Mouse (Mus musculus) frontal cortex, adult (tissue): ENCODE results near the gene Polr2i.
"Not testable (repeated sequence)": the region's sequence is repeated elsewhere in the genome, so short reads cannot be mapped to it uniquely, and the experiment has no call there.

ENCODE experiments used
- ATAC-seq: cut with Nextera tagmentation; 2 replicates; pipeline ENCODE4 v1.9.2; 2017; ENCODE audit warnings: mild to moderate bottlenecking, moderate library complexity, mixed read lengths; ENCODE audit not compliant: low TSS enrichment

The Polr2i gene

DNA sequence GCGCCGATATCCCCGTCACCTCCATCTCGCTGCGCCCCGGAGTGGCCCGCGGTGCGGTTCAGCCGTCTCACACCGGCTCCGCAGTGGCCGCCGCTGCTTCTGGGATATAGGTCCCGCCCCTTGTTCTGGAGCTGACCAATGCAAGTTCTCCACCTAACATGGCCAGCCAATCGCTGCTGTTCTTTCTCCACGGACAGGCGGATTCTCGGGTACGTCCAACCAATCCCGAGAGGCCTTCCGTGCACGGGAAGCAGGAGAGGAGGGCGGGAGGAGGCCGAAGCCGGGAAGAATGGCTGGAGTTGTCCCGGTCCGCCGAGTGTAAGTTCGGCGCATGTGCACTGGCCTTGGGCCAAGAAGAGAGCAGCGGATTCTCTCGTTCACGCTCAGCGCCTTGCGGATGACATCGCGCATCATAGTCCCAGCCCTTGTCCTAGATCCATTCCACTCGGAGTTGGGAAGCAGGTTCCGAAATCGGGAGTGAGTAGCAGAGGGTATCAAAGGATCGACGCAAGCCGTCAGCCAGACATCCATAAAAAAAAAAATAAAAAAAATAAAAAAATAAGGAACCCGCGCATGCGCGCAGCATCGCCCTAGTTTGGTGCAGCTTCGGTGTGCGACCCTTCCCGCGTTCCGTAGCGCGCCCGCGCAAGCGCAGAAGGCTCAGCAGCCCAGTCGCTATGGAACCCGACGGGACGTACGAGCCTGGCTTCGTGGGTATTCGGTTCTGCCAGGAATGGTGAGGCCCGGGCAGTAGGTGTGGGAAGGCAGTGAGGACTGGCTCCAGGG is at the start of gene Polr2i, which contains the start of gene Tbcb:
TSS of gene Polr2i (plus strand) at position 280 of the 786 bp plus-strand sequence.
TSS of gene Tbcb (minus strand) at position 604 of the 786 bp plus-strand sequence.
- peak; percentile 96 for ATAC-seq

DNA sequence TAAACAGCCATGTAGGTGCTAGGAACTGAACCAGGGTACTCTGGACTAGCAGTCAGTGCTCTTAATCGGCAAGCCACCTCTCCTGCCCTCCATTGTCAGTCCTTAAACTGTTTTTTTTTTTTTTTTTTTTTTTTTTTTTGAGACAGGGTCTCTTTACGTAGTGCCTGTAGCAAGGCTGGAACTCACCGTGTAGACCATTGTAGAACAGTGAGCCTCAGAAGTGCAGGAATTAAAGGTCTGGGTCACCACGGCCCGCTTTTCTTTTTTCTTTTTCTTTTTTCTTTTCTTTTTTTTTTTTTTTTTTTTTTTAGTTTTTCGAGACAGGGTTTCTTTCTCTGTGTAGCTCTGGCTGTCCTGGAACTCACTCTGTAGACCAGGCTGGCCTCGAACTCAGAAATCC is 48.6 kb upstream of the Polr2i start:
- ATAC-seq, result not testable (repeated sequence)

DNA sequence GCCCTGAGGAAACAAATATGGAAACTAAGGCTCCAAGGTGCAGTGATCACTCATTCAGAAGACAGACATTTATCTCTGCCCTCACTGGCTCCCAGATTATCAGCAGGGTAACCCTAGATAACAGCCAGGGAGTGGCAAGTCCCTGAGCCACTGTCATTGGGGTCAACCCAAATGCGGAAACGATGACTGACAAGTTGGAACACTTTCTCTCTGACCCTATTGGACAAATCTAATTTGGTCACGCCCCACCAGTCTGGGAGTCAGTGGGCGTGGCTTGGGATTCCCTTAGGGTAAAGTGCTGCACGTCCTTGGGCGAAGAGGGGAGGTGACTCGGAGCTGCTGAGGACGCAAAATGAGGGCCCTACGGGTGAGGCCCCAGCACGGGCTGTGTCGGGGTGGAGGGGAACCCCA is 47.9 kb upstream of the Polr2i start, which contains the start of gene Cox7a1:
TSS of gene Cox7a1 (plus strand) at position 266 of the 411 bp plus-strand sequence.
- no peak; the same call in 1 of the 2 replicates for ATAC-seq

DNA sequence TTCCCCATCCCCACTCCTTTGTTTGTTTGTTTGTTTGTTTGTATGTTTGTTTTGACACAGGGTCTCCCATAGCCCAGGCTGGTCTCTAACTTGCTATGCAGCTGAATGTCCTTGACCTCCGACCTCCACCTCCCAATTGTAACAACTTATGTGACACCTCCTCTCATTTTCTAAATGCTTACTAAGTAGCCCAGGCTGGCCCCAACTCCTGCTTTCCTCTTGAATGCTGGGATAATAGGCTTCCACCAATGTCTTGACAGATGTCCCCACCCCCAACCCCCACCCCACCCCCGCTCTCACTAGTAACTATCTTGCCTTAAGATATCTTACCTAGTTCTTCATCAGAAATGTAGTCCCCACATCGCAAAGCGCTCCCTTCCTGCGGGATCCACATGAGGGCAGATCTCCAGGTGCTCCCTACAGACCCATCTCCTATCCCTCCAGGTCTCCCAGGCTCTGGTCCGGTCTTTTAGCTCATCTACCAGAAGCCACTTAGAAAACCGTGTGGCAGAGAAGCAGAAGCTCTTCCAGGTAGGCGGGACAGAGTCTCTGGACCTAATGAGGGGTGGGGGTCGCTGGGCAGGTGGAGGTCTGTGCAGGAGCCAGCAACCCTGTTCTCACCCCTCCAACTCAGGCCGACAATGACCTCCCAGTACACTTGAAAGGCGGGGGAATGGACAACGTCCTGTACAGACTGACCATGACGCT is 47.0 kb upstream of the Polr2i start:
- no peak for ATAC-seq

DNA sequence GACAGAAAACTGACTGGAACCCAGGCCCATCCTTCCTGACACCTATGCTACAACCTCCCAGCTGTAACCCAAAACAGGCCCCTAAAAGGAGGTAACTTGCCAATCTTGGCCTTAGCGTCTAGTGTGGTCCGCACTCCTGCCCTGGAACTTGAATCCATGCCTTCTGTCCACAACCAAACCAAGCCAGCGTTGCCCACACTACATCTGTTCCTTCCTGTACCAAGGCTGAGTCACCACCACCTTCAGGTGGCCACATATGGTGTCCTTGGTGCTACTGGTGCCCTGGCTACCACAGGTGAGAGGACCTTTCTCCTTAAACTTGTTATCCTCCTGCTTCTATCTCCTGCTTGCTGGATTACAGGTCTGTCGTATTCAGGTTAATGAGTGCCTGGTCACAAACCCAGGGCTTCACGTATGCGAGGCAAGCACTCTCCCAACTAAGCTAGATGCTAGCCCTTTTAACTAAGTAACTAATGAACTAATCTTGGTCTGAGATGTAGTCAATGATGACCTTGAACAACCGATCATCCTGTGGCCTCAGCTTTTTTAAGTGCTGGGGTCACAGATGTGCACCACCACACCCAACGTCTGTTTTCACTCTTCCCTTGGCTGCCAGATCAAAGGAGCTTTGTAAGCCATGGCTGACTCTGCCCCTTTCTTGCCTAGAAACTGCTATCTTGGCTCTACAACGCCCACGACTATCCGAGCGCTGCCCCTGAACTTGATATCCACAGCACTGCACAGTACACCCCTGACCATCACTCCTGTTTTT is 43.2 kb upstream of the Polr2i start:
- ATAC-seq, result no peak

DNA sequence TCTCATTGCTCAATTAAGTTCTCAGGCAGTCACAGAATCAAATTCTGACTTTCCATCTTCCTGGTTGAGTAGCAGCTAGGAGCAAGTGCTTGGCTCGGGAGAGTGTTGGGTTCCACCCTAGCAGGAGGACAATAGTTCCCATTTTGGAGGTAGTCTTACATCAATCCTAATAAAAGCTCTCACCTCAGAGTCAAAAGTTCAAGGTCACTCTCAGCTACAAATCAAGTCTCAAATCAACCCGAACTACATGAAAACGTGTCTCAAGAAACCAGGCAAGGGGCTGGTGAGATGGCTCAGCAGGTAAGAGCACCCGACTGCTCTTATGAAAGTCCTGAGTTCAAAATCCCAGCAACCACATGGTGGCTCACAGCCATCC is 42.6 kb upstream of the Polr2i start:
- no peak for ATAC-seq

DNA sequence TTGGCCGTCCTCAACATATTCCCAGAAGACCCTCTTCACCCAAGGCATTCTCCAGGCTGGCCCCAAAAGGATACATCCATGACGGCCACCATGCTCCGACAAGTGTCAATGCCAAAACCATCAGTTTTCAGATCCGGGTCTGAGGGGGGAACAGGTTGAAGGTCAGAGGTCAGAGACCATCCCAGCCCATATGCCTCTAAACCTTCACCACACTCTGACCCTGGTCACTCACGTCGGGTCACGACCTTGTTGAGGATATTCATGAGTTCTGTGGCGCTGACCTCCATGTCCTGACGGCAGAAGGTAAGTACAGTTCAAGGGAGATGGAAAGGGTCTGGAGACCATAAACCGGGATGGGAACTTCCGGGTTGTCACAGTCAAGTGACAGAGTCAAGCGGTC is 39.7 kb upstream of the Polr2i start:
- ATAC-seq, result no peak

DNA sequence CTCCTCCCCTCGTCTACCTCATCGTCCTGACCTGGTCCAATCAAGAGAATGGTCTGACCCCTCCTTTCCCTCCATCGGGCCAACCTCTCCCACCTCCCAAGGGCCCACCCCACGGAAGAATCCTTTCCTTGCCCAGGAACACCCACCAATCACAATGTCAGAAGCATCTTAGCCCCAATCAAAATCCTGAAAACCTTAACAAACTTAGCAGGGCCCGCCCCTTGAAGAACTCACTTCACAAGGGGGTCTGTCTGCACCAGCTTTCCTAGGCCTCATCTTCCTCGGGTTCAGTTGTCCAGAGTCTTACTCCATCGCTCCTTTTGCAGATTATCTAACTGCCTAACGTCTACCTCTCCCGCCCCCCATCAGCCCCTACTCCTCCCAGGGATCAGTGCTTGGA is 38.7 kb upstream of the Polr2i start:
- ATAC-seq, result no peak

DNA sequence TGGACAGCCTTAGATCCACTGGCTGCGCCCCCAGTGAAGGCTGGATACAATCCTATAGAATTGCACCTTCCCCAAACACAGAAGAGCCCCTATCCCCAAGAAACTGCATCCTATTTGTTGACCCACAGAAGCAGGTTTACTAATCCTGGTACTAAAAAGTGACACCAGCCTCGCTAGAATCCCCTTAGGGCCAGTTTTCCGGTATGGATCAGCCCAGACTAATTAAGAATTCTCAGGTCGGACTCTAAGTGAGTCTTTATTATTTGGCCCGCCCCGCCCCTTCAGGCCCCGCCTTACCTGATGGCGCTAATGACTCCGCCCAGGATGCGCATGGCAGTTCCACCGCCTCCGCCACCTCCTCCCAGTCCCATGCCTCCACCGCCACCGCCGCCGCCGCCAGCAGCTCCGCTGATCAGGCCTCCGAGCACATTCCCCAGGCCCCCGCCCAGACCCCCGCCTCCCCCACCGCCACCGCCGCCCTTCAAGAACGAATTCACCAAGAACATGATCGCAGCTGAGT is 38.1 kb upstream of the Polr2i start:
- no peak for ATAC-seq

DNA sequence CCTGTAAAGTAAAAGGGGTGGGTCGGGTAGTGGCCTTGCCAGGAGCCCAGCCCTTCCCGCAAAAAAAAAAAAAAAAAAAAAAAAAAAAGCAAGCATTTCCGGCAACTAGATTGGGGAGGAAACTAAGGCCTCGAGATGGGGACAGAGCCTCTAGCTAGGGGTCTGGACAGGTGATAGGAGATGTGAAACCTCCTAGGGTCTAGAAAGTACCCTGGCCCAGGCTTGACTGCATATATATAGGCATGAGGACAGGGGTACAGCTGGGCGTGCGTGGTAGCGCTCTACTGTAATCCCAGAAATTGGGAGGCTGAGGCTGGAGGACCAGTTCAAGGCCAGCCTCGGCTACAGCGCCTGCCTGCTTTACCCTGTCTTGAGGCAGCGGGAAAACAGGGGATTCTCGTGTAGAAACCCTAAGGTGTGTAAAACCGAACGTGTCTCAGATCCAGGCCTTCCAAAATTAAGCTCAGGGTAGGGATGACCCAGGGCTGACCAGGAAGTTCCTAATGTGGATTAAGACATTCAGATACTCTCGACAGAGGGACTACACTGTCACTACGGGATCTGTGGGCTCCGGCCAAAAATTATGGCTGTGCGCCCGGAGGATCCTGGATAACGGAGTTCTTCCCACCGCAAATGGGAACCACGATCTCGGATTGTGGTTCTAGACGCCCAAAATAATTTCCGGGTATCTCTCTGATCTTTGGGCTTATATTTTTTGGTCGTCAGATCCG is 37.5 kb upstream of the Polr2i start:
- ATAC-seq, result no peak

DNA sequence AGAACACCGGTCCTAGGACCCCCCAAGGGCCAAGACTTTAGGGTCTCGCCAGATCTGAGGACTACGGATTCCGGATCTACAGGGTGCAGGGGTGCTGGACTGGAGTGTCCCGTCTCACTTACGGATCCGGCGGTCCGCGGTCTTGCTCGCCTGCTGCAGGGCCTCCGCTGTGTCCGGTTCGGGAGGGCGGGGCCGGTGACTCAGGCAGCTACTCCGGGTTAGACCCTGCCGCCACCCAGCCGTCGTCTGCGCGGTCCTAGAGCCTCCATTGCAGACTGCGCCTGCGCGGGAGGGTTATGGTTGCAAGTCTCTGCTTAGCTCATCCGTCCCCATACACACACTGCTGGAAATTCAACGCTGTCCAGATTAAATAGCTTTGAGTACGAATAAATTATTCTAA is 36.9 kb upstream of the Polr2i start:
- ATAC-seq, result peak; percentile 87

DNA sequence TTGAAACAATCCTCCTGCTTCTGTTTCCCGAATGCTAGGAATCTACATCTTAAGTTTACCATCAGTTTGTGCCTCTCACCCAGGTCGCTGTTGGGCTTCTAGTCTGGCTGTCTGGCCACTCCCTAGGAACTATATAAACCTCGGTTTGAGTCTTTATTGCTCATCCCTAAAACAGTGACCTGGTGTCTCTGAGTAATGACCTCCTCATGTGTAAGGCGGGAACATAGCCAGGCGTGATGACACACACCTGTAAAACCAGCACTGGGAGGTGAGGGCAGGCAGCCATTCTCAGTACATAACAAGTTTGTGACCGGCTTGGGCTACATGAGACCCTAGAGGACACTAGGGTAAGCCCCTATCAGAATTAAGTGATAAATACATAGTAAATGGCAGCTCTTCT is 36.3 kb upstream of the Polr2i start:
- no peak for ATAC-seq

DNA sequence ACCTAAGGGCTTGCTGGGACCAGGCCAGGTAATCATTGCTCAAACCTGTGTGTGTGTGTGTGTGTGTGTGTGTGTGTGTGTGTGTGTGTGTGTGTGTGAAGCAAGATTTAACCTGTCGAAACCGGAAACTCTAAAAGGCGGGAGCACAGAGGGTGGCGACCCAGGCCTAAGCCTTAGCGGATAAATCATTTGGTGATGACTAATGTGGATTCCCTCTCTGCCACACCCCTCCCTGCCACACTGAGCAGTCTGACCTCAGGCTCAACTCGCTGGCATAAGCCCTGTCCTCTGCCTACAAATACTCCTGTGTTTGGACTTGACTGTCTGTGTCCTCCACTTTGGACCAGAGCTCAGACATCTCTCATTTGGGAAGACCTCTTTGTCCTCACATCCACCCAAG is 35.6 kb upstream of the Polr2i start:
- no peak for ATAC-seq

DNA sequence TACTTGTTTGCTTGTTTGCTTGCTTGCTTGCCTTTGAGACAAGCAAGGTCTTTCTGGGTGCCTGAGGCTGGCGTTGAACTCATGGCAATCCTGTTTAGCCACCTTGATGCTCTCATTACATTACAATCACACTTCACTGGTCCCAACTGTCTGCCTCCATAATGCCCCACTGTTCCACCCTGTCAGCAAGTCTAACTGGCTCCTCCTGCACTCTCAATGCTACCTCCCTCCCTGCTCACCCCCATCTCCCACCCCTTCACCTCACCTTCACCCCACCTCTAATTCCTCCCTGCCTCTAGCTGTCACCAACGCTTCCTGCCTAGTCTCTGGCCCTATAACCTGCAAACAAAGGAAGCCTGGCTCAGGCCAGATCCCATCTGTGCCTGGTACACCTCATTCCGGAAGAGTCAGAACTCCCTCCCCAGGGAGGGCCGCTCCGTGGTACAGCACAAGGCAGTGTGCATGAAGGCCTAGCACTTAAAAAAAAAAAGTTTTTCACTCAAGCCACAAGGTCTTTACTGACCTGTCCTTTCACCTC is 34.1 kb upstream of the Polr2i start:
- no peak for ATAC-seq

DNA sequence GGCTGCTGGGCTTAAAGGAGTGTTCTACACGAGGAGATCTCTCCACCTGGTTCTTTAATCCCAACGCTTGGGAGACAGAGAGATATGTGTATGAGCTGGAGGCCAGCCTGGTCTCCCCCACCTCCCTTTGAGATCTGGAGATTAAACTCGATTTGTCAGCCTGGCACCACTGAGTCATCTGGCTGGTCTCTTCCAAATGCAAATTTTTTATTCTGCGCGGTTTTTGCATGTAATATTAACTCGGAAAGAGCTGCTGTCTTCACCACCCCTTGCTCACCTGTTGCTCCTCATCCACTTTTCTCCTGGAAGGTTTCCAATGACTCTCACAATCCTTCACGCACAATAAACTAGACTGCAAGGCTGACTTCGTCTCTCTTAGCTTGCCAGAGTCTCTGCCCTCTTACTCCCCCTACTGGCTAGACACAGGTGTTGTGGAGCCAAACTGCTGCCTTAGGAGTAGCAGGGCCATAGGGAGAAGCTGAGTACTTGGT is 33.2 kb upstream of the Polr2i start, which contains the start of gene Capns1:
TSS of gene Capns1 (minus strand) at position 331 of the 491 bp plus-strand sequence.
- 0 out of 2 replicates have a peak, but pooled peaks have one; percentile 60 for ATAC-seq

DNA sequence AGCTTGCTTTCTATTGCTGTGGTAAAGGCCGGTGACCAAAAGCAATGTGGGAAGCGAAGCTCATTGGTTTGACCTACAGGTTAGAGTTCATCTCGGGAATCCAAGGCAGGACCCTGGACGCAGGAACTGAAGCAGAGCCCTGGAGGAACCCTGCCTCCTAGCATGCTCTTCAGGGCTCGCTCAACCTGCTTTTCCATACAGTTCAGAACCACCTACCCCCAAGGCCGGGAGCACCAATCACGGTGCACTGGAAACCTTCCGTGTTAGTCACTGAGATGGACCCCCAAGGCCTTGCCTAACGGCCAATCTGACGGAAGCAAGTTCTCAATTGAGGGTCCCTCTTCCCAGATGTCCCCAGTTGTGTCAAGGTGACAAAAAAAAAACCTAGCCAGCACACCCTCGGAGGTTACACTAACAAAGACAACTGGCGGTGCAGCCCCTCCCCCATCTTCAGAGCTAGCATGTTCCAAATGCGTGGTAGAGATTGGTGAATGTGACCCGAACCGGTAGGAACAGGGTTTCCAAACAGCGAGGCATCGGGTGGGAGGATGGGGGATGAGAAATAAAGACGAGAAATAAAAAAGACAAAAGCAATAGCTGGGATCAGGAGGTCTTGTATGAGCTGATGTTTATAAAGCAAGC is 32.1 kb upstream of the Polr2i start:
- ATAC-seq, result no peak

DNA sequence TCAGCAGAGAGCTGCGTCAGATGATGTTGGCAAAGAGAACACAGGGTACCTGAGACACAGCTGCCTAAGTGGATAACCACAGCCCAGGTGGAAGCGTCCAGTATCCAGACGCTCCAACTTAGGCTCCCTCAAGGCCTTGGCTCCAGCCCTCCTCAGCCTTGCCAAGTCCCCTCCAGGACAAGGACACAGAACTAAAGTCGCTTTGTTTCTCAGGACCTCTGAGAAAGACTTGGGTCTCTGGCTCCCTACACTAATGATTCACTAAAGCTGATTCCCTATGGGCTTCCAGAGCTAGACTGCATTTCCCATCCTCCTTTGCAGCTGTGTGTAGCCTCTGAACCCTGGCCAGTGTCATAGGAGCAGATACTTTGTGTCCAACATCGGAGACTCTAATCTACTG is 31.5 kb upstream of the Polr2i start:
- no peak for ATAC-seq

DNA sequence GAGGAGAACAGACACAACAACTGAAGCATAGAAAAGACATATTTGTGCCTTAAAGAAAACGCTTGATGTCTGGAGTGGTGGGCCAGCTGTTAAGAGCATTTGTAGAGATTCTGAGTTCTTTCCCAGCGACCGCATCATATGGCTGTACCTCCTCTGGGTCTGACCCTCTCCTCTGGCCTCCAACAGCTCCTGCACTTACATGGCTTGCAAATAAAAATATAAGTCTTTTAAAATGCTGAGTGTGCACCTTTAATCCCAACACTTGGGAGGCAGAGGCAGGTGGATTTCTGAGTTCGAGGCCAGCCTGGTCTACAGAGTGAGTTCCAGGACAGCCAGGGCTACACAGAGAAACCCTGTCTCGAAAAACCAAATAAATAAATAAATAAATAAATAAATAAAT is 31.1 kb upstream of the Polr2i start:
- ATAC-seq, result not testable (repeated sequence)

DNA sequence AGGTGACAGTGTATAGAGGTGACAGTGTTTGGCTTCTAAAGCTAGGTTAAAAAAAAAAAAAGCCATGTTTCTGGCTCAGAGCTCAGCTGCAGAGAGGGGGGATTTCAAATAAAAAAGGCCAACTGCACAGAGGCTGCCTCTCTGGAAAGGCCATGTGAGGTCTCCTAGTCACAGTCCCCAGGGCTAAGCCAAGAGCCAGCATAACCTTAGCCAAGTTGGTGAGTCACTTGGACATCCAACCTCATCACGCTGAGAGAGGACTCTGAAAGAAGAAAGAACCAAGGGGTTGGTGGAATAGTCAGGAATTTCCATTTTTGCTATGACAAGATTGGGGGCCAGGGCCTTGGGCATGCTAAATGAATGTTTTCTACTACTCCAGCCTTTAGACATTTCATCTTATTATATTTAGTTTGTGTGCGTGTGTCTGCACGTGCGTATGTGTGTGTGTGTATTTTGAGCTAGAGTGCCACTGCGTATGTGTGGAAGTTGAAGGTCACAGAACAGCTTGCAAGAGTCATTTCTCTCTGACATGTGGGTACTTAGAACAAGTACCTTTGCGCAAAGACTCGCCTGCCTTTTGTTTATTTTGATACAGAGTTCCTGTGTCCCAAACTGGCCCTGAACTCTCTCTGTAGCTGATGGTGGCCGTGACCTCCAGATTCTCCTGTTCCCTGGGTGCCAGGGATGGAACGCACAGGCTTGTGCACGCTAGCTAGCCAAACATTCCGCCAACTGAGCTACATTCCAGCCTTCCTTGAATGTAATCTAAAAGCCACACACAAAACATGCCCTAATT is 28.7 kb upstream of the Polr2i start:
- ATAC-seq, result no peak

DNA sequence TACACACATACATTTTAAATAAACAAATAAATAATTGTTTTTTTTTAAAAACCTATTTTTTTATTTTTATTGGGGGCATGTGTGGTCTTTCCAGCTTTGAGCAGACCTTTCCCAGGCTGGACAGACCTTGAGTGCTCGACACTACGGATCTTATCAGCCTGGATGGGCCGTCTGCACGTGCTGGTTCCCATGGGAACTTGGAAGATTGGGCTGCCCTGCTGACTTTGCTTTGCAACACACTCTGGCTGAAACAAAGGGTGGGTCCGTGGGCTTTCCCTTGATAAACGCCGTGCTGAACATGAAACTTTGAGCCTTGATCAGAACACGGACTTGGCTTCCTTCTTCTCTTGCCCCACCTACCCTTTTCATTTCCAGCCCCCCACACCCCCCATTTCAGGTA is 27.4 kb upstream of the Polr2i start:
- no peak for ATAC-seq
